Mouse (Mus musculus) heart, postnatal 0 days (tissue): Measurements from ENCODE around the gene Bcl9l. TPM values are rescaled to one million over a fixed set of nuclear protein-coding genes. Genes with fewer than 3 reads are reported as not detected.

Experiments used
- ATAC-seq: fragments of 200-750 bp; cut with Nextera tagmentation; 2 replicates; pipeline ENCODE4 v1.8.0; 2017; ENCODE audit warnings: low read depth, moderate number of reproducible peaks, moderate library complexity; ENCODE audit not compliant: insufficient read depth
- DNase-seq: peaks from one replicate; pipeline ENCODE4 v3.0.0-alpha.2; 2016; ENCODE audit warnings: low spot score
- H3K27ac ChIP-seq: fragments of 300-500 bp; sonication (generic); 2 replicates; pipeline ENCODE4 v1.5.1; 2014; ENCODE audit warnings: low read depth, mild to moderate bottlenecking
- H3K27me3 ChIP-seq: fragments of 300-500 bp; sonication (generic); 2 replicates; pipeline ENCODE4 v1.6.1; 2014; ENCODE audit warnings: low read length, mixed read lengths; ENCODE audit not compliant: control insufficient read depth, insufficient read depth
- H3K36me3 ChIP-seq: fragments of 300-500 bp; sonication (generic); replicated peaks from 2 replicates; pipeline ENCODE4 v1.6.1; 2014; ENCODE audit warnings: low read length, mixed read lengths; ENCODE audit not compliant: control insufficient read depth, insufficient read depth
- H3K4me1 ChIP-seq: fragments of 300-500 bp; sonication (generic); 2 replicates; pipeline ENCODE4 v1.6.1; 2014; ENCODE audit warnings: antibody characterized with exemption; ENCODE audit not compliant: control insufficient read depth, insufficient read depth
- H3K4me2 ChIP-seq: fragments of 300-500 bp; sonication (generic); 2 replicates; pipeline ENCODE4 v1.6.1; 2014; ENCODE audit warnings: low read depth, mild to moderate bottlenecking, low read length, moderate library complexity
- H3K4me3 ChIP-seq: fragments of 300-500 bp; sonication (generic); 2 replicates; pipeline ENCODE4 v1.5.1; 2014; ENCODE audit warnings: low read depth, low read length
- H3K9ac ChIP-seq: fragments of 300-500 bp; sonication (generic); replicated peaks from 2 replicates; pipeline ENCODE4 v1.6.1; 2014; ENCODE audit warnings: low read depth, low read length, mixed read lengths
- H3K9me3 ChIP-seq: fragments of 300-500 bp; sonication (generic); replicated peaks from 2 replicates; pipeline ENCODE4 v1.6.1; 2016; ENCODE audit warnings: low read length; ENCODE audit not compliant: control insufficient read depth
- CTCF ChIP-seq: IDR thresholded peaks from 2 replicates; pipeline ENCODE4 v1.5.1; 2016; ENCODE audit warnings: antibody characterized with exemption, control low read depth, low read depth
- EP300 ChIP-seq: IDR thresholded peaks from 2 replicates; pipeline ENCODE4 v1.6.1; 2016; ENCODE audit warnings: antibody characterized with exemption, low read depth
- WGBS: fragments of 180-500 bp; shearing (Covaris S2); extraction: QIAGEN DNeasy Blood & Tissue Kit; methylation state at CpG from one replicate; pipeline ENCODE4 v1.1.7; 2014; 5-methylcytosine and 5-hydroxymethylcytosine counted together
- polyA plus RNA-seq: library from polyadenylated mRNA; unstranded; fragments of >200 nt; fragmentation: Nextera tagmentation; extraction: Ambion mirVana; gene quantifications from 2 replicates; pipeline ENCODE4 v1.2.1, GENCODE M21; 2015
- total RNA-seq: library from RNA; depleted of rRNA; stranded (reverse); fragments of >200 nt; gene quantifications from 2 replicates; pipeline ENCODE4 v1.2.3, GENCODE M21; 2014; ENCODE audit warnings: low replicate concordance

Bcl9l gene
- total and polyA plus RNA-seq, 2 experiments from 2014 or later, result 5.2 to 12.4 TPM

DNA sequence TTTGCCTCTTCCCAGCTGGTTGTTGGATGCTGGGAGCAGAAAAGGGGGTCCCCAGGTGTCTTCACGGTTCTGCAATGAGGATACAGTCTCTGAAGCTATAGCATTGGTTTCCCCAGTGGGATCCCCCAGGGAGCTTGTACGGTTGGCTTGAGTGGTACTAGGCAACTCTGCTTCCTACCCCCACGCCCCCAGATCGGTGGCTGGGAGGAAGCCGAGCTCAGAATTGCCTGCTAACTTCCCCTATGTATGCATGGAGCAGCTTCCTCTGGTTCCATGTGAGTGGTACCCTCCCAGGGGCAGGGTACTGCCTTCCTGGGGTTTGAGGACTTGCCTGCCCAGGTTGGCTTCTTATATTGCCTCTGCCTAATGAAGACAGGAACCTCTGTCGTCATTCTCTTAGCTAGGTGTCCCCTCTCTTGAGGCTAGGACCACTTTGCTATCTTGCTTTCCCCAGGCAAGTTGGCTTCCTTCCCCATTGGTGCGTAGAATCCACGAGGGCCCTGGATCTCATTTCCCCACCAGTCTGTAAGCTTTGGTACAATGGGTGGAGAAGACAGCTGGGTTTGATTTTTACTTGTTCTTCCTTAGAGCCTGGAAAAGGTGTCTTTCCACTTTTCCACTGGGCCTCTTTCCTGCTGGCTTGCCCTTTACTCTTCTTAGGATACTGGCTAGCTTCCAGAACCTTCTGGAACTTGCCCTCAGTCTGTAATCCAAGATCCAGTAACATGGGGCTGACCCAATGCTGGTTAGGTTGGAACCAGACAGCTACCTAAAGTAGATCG is 29.5 kb downstream of the Bcl9l start:
- no peak for DNase-seq

DNA sequence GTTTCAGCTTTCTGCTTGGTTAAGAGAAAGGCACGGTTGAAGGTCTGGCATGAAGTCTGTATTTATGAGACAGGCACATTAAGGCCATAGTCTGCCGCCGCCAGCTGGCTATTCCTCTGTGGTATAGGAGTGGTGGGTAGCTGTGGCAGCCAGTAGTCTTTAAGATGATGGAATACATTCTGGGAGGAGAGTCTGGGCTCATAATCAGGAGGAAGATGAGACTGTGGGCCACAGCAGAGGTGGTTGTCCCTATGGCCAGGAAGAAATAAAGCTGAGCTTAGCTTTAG is 30.0 kb downstream of the Bcl9l start:
- ATAC-seq (no peak), DNase-seq (no peak)
- TF ChIP-seq CTCF, result no peak
- no peak for TF ChIP-seq EP300
- WGBS, result 91% methylated on average over 3 of the region's 3 CpGs
- Histone ChIP-seq H3K27ac (no peak overlapping the region), H3K4me2 (no peak overlapping the region), H3K4me3 (no peak overlapping the region), H3K4me1 (peaks cover 40% of the 10 kb centered on the region), H3K36me3 (peaks cover 13% of the 10 kb centered on the region), H3K27me3 (no peaks in the 10 kb centered on the region), H3K9ac (no peak overlapping the region), H3K9me3 (no peaks in the 10 kb centered on the region)

More for the DNA sequence above, 29.5 kb downstream of the Bcl9l start:
- ATAC-seq, result no peak
- Histone ChIP-seq H3K4me3 (no peak overlapping the region), H3K4me1 (peaks cover 40% of the 10 kb centered on the region), H3K4me2 (no peak overlapping the region), H3K36me3 (peaks cover 19% of the 10 kb centered on the region), H3K27ac (peak overlapping the region; percentile 87; the same call in 1 of the 2 replicates), H3K9me3 (no peaks in the 10 kb centered on the region), H3K27me3 (no peaks in the 10 kb centered on the region), H3K9ac (no peak overlapping the region)
- TF ChIP-seq EP300 (no peak), CTCF (no peak)
- WGBS, result 51% methylated on average over 9 of the region's 9 CpGs

DNA sequence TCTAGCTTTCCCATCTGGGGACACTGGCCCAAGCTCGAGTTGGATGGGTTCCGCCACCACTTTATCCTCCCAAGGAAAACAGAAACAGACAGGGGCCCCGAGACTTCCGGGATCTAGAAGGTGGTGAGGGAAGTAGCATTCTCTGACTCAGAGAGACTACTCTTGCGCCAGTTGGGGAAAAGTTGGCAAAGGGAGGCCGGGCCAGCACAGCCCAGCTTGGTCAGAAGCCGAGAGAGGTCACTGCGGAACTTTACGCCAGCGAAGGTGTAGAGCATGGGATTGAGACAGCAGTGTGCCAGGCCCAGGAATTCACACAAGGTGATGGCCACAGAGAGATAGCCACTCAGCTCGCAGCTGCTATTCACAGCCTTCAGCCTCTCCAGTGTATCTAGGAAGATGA is 30.5 kb downstream of the Bcl9l start:
- H3K27ac ChIP-seq, result no peak overlapping the region
- DNase-seq (no peak), ATAC-seq (no peak)
- no peaks in the 10 kb centered on the region for H3K9me3 ChIP-seq
- 79% methylated on average over 11 of the region's 11 CpGs for WGBS
- no peak for TF ChIP-seq CTCF
- no peak for TF ChIP-seq EP300
- no peaks in the 10 kb centered on the region for H3K27me3 ChIP-seq
- no peak overlapping the region for H3K9ac ChIP-seq
- H3K4me1 ChIP-seq, result peaks cover 40% of the 10 kb centered on the region
- no peak overlapping the region for H3K4me3 ChIP-seq
- no peak overlapping the region for H3K4me2 ChIP-seq
- H3K36me3 ChIP-seq, result peaks cover 9% of the 10 kb centered on the region

DNA sequence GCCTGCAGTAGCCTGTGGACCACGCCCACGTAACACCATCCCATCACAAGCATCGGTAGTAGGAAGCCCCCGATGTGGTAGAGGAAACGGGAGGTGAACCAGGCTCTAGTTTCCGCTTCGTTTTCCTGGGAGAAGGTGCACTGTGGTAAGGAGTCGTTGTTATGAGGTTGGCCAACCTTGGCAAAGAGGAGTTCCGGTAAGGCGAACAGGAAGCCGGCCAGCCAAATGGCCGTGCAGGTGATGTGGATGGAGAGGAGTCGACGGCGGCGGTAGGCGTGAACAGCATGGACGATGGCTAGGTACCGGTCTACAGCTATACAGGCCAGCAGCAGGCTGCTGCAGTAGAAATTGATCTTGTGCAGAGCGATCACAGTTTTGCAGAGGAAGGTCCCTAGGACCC is 31.0 kb downstream of the Bcl9l start:
- Histone ChIP-seq H3K9me3 (no peaks in the 10 kb centered on the region), H3K4me3 (no peak overlapping the region), H3K4me1 (peaks cover 40% of the 10 kb centered on the region), H3K27ac (no peak overlapping the region), H3K4me2 (no peak overlapping the region), H3K36me3 (peaks cover 4% of the 10 kb centered on the region), H3K27me3 (no peaks in the 10 kb centered on the region), H3K9ac (no peak overlapping the region)
- TF ChIP-seq EP300 (no peak), CTCF (0 out of 2 replicates have a peak, but pooled peaks have one; percentile 1)
- no peak for DNase-seq
- WGBS, result 72% methylated on average over 20 of the region's 20 CpGs
- no peak for ATAC-seq

DNA sequence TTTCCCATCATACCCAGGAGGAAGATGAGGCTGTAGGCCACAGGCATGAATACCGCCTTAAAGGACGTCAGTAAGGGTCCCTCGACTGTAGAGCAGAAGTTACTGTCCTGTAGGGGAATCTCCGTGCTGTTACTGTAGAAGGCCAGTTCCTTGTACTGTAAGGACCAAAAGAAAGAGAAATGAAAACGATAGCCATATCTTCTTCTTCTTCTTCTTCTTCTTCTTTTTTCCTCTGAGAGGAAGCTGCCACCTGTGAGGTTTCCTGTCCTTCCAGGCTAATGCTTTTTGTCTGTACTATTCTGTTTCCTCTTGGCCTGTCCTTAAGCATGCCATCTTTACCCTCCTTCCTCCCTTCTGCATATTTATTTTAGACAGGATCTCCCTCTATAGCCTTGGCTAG is 31.5 kb downstream of the Bcl9l start:
- no peak overlapping the region for H3K4me3 ChIP-seq
- no peak overlapping the region for H3K9ac ChIP-seq
- 83% methylated on average over 5 of the region's 5 CpGs for WGBS
- peaks cover 35% of the 10 kb centered on the region for H3K4me1 ChIP-seq
- H3K27ac ChIP-seq, result no peak overlapping the region
- ATAC-seq (no peak), DNase-seq (no peak)
- no peak overlapping the region for H3K4me2 ChIP-seq
- TF ChIP-seq EP300 (no peak), CTCF (no peak)
- no peaks in the 10 kb centered on the region for H3K9me3 ChIP-seq
- H3K36me3 ChIP-seq, result no peaks in the 10 kb centered on the region; the same call in none of the 2 replicates
- H3K27me3 ChIP-seq, result no peaks in the 10 kb centered on the region
